Mouse (Mus musculus) heart, embryonic 13.5 days (tissue): ENCODE measurements at regions not wholly inside any gene's neighbourhood (a gene's known extent, or its start where the extent isn't known, plus 50 kb on each side); places are given as distances from the start of the nearest gene placed in this dataset.

ENCODE experiments used
- ATAC-seq: fragments of 200-750 bp; cut with Nextera tagmentation; 2 replicates; pipeline ENCODE4 v1.8.0; 2017; ENCODE audit warnings: moderate TSS enrichment; ENCODE audit not compliant: insufficient number of reproducible peaks, low FRiP score, low TSS enrichment; ENCODE audit errors: extremely low read depth
- H3K27ac ChIP-seq: fragments of 300-500 bp; sonication (generic); replicated peaks from 2 replicates; pipeline ENCODE4 v1.5.1; 2015; ENCODE audit warnings: moderate library complexity, mild to moderate bottlenecking, inconsistent platforms
- H3K27me3 ChIP-seq: fragments of 300-500 bp; sonication (generic); replicated peaks from 2 replicates; pipeline ENCODE4 v1.6.1; 2015; ENCODE audit warnings: mild to moderate bottlenecking, inconsistent platforms
- H3K36me3 ChIP-seq: fragments of 300-500 bp; sonication (generic); 2 replicates; pipeline ENCODE4 v1.6.1; 2015; ENCODE audit warnings: mild to moderate bottlenecking, inconsistent platforms
- H3K4me1 ChIP-seq: fragments of 300-500 bp; sonication (generic); 2 replicates; pipeline ENCODE4 v1.6.1; 2015; ENCODE audit warnings: inconsistent platforms
- H3K4me2 ChIP-seq: fragments of 300-500 bp; sonication (generic); 2 replicates; pipeline ENCODE4 v1.6.1; 2015; ENCODE audit warnings: inconsistent platforms, mild to moderate bottlenecking, moderate library complexity
- H3K4me3 ChIP-seq: fragments of 300-500 bp; sonication (generic); 2 replicates; pipeline ENCODE4 v1.5.1; 2015; ENCODE audit warnings: moderate library complexity, mild to moderate bottlenecking, inconsistent platforms
- H3K9ac ChIP-seq: fragments of 300-500 bp; sonication (generic); 2 replicates; pipeline ENCODE4 v1.6.1; 2015; ENCODE audit warnings: inconsistent platforms, mild to moderate bottlenecking, moderate library complexity
- H3K9me3 ChIP-seq: fragments of 300-500 bp; sonication (generic); 2 replicates; pipeline ENCODE4 v1.6.1; 2016; ENCODE audit warnings: inconsistent platforms
- WGBS: fragments of 180-500 bp; shearing (Covaris S2); methylation state at CpG from one replicate; pipeline ENCODE4 v1.1.7; 2015; ENCODE audit warnings: mixed read lengths; 5-methylcytosine and 5-hydroxymethylcytosine counted together

DNA sequence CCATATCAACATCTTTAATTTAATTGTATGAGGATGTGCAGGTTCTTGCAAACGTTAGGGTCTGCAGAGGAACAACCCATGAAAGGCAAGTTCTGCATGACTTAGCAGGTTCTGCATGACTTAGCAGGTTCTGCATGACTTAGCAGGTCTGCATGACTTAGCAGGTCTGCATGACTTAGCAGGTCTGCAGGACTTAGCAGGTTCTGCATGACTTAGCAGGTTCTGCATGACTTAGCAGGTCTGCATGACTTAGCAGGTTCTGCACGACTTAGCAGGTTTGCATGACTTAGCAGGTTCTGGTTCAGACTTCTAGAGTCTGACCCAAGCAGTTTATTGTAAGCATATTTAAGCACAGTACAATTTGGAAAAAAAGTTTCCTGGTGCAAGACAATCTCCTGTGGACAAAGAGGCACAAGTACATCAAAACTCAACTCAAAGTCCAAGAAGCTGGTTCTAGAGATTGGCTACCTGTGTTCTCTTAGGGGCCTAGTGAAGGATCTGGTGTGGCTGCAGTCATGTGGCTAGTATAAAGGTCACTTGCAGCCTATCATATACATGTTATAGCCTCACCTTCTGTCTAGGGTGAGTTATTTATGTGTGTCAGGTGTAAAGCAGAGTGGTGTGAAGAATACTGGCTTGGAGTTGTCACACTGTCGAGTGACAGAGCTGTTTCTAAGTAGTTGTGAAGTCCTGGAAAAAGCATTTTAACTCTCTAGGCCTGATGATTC is 50.5 kb upstream of the Prdx6 start:
- 39% methylated on average over 3 of the region's 3 CpGs for WGBS
- Histone ChIP-seq H3K27ac (no peak overlapping the region), H3K9ac (no peak overlapping the region), H3K4me3 (no peak overlapping the region), H3K4me2 (no peak overlapping the region), H3K27me3 (no peaks in the 10 kb centered on the region), H3K9me3 (no peaks in the 10 kb centered on the region), H3K36me3 (no peaks in the 10 kb centered on the region), H3K4me1 (no peaks in the 10 kb centered on the region)
- no peak for ATAC-seq

GRCm38 (mm10) chr1:161306772-161307499 is 55.9 kb upstream of the Prdx6 start:
- Histone ChIP-seq H3K27ac (no peak overlapping the region), H3K9ac (no peak overlapping the region), H3K4me3 (no peak overlapping the region), H3K4me2 (no peak overlapping the region), H3K36me3 (no peaks in the 10 kb centered on the region), H3K4me1 (no peaks in the 10 kb centered on the region), H3K9me3 (no peaks in the 10 kb centered on the region), H3K27me3 (no peaks in the 10 kb centered on the region)
- WGBS, result 54% methylated on average over 5 of the region's 5 CpGs
- no peak for ATAC-seq

- no peak overlapping the region for H3K4me2 ChIP-seq
- no peak for ATAC-seq
- WGBS, result 71% methylated on average over 3 of the region's 3 CpGs
- no peak overlapping the region for H3K4me3 ChIP-seq
- no peaks in the 10 kb centered on the region for H3K4me1 ChIP-seq
- no peaks in the 10 kb centered on the region for H3K9me3 ChIP-seq
- no peak overlapping the region for H3K27ac ChIP-seq
- no peaks in the 10 kb centered on the region for H3K27me3 ChIP-seq
- H3K9ac ChIP-seq, result no peak overlapping the region
- H3K36me3 ChIP-seq, result no peaks in the 10 kb centered on the region
Measured at GRCm38 (mm10) chr1:161309269-161309668, 58.2 kb upstream of the Prdx6 start.

DNA sequence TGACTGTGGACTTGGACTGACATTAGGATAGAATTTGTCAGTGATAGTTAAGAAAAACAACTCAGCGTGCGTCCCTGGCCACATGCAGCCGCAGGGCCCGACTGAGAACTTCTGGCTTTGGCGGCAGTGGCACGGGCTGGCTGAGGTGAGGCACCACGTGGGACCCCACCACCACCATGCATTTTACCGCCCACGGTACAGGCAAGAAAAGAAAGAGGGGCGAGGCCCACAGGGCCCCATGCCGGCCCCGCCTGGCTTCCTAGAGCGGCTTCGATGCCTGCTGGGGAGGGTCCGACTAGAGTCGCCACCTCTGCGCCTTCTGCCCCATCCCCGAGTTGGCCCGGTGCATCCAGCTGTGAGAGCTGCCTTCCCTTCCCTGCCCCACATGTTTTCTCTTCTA is 63.1 kb upstream of the Prdx6 start:
- H3K27ac ChIP-seq, result no peak overlapping the region
- H3K4me2 ChIP-seq, result peak overlapping the region; percentile 41
- H3K9ac ChIP-seq, result no peak overlapping the region
- H3K4me1 ChIP-seq, result no peaks in the 10 kb centered on the region
- no peaks in the 10 kb centered on the region for H3K36me3 ChIP-seq
- ATAC-seq, result no peak
- H3K4me3 ChIP-seq, result no peak overlapping the region
- H3K9me3 ChIP-seq, result no peaks in the 10 kb centered on the region
- WGBS, result 30% methylated on average over 19 of the region's 19 CpGs
- no peaks in the 10 kb centered on the region for H3K27me3 ChIP-seq

- no peaks in the 10 kb centered on the region for H3K36me3 ChIP-seq
- WGBS, result 81% methylated on average over 6 of the region's 6 CpGs
- no peak overlapping the region for H3K9ac ChIP-seq
- H3K9me3 ChIP-seq, result no peaks in the 10 kb centered on the region
- no peak overlapping the region for H3K4me2 ChIP-seq
- H3K4me3 ChIP-seq, result no peak overlapping the region
- H3K27ac ChIP-seq, result no peak overlapping the region
- no peak for ATAC-seq
- no peaks in the 10 kb centered on the region for H3K27me3 ChIP-seq
- H3K4me1 ChIP-seq, result no peaks in the 10 kb centered on the region
Measured at GRCm38 (mm10) chr1:161321675-161322074, 70.7 kb upstream of the Prdx6 start.

DNA sequence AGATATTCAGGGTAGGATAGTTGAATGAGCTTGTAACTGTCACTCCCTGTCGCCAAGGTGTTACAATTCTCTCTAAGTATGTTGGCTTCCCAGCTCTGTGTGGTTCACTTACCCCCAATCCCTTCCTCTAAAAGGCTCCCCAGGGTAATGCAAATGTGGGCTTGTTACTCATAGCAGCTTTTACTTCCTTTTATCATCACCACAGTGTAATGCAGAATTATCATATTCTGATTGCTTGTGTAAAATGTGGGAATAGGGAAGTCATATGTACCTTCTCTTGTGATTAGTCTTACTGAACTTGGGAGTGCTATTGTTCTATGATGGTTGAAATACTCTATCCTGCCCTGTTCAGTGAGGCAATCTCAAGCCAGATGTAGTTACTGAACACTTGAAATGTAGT is 66.0 kb upstream of the Tnfsf4 start:
- Histone ChIP-seq H3K4me3 (no peak overlapping the region), H3K9me3 (no peaks in the 10 kb centered on the region), H3K4me1 (no peaks in the 10 kb centered on the region), H3K27me3 (no peaks in the 10 kb centered on the region), H3K27ac (no peak overlapping the region), H3K36me3 (no peaks in the 10 kb centered on the region), H3K9ac (no peak overlapping the region), H3K4me2 (no peak overlapping the region)
- WGBS, result 68% methylated on average over 1 of the region's 1 CpGs
- no peak for ATAC-seq

GRCm38 (mm10) chr1:161333151-161333550 is 62.1 kb upstream of the Tnfsf4 start:
- Histone ChIP-seq H3K27me3 (no peaks in the 10 kb centered on the region), H3K4me3 (no peak overlapping the region), H3K36me3 (no peaks in the 10 kb centered on the region), H3K4me1 (no peaks in the 10 kb centered on the region), H3K27ac (no peak overlapping the region), H3K9ac (no peak overlapping the region), H3K9me3 (no peaks in the 10 kb centered on the region), H3K4me2 (no peak overlapping the region)
- WGBS, result 46% methylated on average over 3 of the region's 3 CpGs
- ATAC-seq, result no peak

DNA sequence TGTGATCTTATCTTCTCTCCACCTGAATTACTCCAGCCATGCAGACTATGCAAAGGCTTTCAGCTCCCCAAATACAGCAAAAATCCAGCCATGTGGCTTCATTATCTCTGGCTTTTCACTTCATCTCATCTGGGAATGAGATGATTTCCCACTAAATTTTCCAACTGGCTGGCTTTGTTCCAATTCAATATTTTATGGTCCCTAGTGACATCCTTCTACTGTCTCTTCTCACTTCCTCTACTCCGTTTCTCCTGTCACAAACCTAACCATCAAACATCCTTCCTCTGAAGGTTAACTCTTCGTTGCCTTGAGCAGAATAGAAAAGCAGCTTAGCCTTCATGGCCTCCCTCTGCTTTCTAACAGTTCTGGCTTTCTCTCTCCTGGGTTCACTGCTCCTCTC is 50.1 kb upstream of the Tnfsf4 start:
- Histone ChIP-seq H3K4me1 (peaks cover 9% of the 10 kb centered on the region; the same call in 1 of the 2 replicates), H3K4me3 (no peak overlapping the region), H3K27ac (peak overlapping the region; percentile 4; the same call in 1 of the 2 replicates), H3K9me3 (no peaks in the 10 kb centered on the region), H3K27me3 (no peaks in the 10 kb centered on the region), H3K4me2 (no peak overlapping the region), H3K36me3 (no peaks in the 10 kb centered on the region), H3K9ac (no peak overlapping the region)
- ATAC-seq, result no peak
- WGBS, result 34% methylated on average over 2 of the region's 2 CpGs
